ENCODE assay signal across 10 mouse cellular contexts in genomic region chr8:111821199-111821598, GRCm38 (mm10). TPM values are rescaled to one million over a fixed set of nuclear protein-coding genes. Genes with fewer than 3 reads are reported as not detected.
DNase-seq lines count a peak whose midpoint lies in the region; ATAC-seq lines count a peak whose summit lies in the region.
"Had no signal": no experiment of that assay in that cellular context is flagged by ENCODE, and none has a peak within 500 bp of the region (broad histone marks: within the 10 kb centered on the region; RNA-seq: fewer than 3 reads in every experiment).

No protein-coding gene starts in this region.

- DNase-seq in liver, embryonic 13.5 days = peak; percentile 8
- no peak for DNase-seq in liver, embryonic 11.5 days (ENCODE audit: low spot score)
- DNase-seq in thymus, postnatal 0 days (ENCODE audit: low spot score) = peak; percentile 84
- no peak for DNase-seq in layer of hippocampus, postnatal 25 days (ENCODE audit: extremely low spot score in 1 of 2, low spot score in 1 of 2)

- no peak overlapping the region for H3K4me3 ChIP-seq in liver, embryonic 13.5 days (replicated peaks)
- H3K4me3 ChIP-seq in liver, embryonic 11.5 days (ENCODE audit: low read depth, low read length) = no peak overlapping the region
- H3K4me3 ChIP-seq in neural tube, embryonic 15.5 days (replicated peaks) = no peak overlapping the region
- H3K4me3 ChIP-seq: intestine, embryonic 15.5 days; neural tube, embryonic 12.5 days had no signal

- peaks cover 2% of the 10 kb centered on the region; the same call in 1 of the 2 replicates for H3K4me1 ChIP-seq in liver, embryonic 13.5 days (replicated peaks)
- H3K4me1 ChIP-seq in liver, embryonic 11.5 days (replicated peaks; ENCODE audit: control insufficient read depth, insufficient read depth, low read length) = no peaks in the 10 kb centered on the region
- H3K4me1 ChIP-seq in neural tube, embryonic 15.5 days = no peaks in the 10 kb centered on the region
- H3K4me1 ChIP-seq: intestine, embryonic 15.5 days; neural tube, embryonic 12.5 days had no signal

- no peak overlapping the region for H3K27ac ChIP-seq in liver, embryonic 13.5 days
- no peak overlapping the region for H3K27ac ChIP-seq in liver, embryonic 11.5 days (ENCODE audit: low read depth, low read length)
- H3K27ac ChIP-seq in neural tube, embryonic 15.5 days (replicated peaks) = no peak overlapping the region
- H3K27ac ChIP-seq: intestine, embryonic 15.5 days; neural tube, embryonic 12.5 days had no signal

- no peak overlapping the region for H3K9ac ChIP-seq in liver, embryonic 13.5 days
- no peak overlapping the region for H3K9ac ChIP-seq in liver, embryonic 11.5 days (ENCODE audit: low read depth, low read length)
- no peak overlapping the region for H3K9ac ChIP-seq in neural tube, embryonic 15.5 days (replicated peaks)
- H3K9ac ChIP-seq: intestine, embryonic 15.5 days; neural tube, embryonic 12.5 days had no signal

- 0 out of 2 replicates have a peak, but pooled peaks have one; percentile 26 for ATAC-seq in liver, embryonic 13.5 days (ENCODE audit: low read depth)
- no peak for ATAC-seq in liver, embryonic 11.5 days (replicated peaks; ENCODE audit: low FRiP score)
- ATAC-seq in activated CD4-positive, CD25-positive, alpha-beta regulatory T cell, adult 4 months = peak; percentile 100
- ATAC-seq in megakaryocyte-erythroid progenitor cell, adult 5-6 weeks (replicated peaks; ENCODE audit: low FRiP score, low TSS enrichment, poor library complexity, severe bottlenecking) = peak; percentile 65
- no peak for ATAC-seq in frontal cortex, adult (ENCODE audit: low TSS enrichment)
- no peak for ATAC-seq in neural tube, embryonic 15.5 days (ENCODE audit: low FRiP score)
- ATAC-seq: intestine, embryonic 15.5 days had no signal

- peaks cover 51% of the 10 kb centered on the region for H3K36me3 ChIP-seq in liver, embryonic 13.5 days
- peaks cover 12% of the 10 kb centered on the region; the same call in 1 of the 2 replicates for H3K36me3 ChIP-seq in liver, embryonic 11.5 days (ENCODE audit: control insufficient read depth, insufficient read depth, low read length)
- peaks cover 22% of the 10 kb centered on the region for H3K36me3 ChIP-seq in neural tube, embryonic 15.5 days
- H3K36me3 ChIP-seq: intestine, embryonic 15.5 days had no signal

- H3K27me3 ChIP-seq in liver, embryonic 13.5 days = 0 out of 2 replicates have a peak, but pooled peaks cover 3% of the 10 kb centered on the region
- H3K27me3 ChIP-seq in liver, embryonic 11.5 days (replicated peaks; ENCODE audit: control insufficient read depth, insufficient read depth, low read length) = no peaks in the 10 kb centered on the region
- H3K27me3 ChIP-seq in neural tube, embryonic 15.5 days (replicated peaks) = no peaks in the 10 kb centered on the region
- H3K27me3 ChIP-seq: intestine, embryonic 15.5 days; neural tube, embryonic 12.5 days had no signal

- WGBS in liver, embryonic 13.5 days (ENCODE audit: insufficient replicate concordance) = 34% methylated on average over 10 of the region's 10 CpGs
- WGBS in liver, embryonic 11.5 days = 49% methylated on average over 10 of the region's 10 CpGs
- 86% methylated on average over 10 of the region's 10 CpGs for WGBS in neural tube, embryonic 15.5 days

- no peak overlapping the region for H3K4me2 ChIP-seq in liver, embryonic 13.5 days
- no peak overlapping the region for H3K4me2 ChIP-seq in liver, embryonic 11.5 days
- no peak overlapping the region for H3K4me2 ChIP-seq in neural tube, embryonic 15.5 days
- H3K4me2 ChIP-seq: intestine, embryonic 15.5 days; neural tube, embryonic 12.5 days had no signal

- no peaks in the 10 kb centered on the region for H3K9me3 ChIP-seq in liver, embryonic 13.5 days (replicated peaks)
- H3K9me3 ChIP-seq in liver, embryonic 11.5 days (ENCODE audit: control insufficient read depth, low read length) = no peaks in the 10 kb centered on the region
- H3K9me3 ChIP-seq in neural tube, embryonic 15.5 days (replicated peaks) = no peaks in the 10 kb centered on the region
- H3K9me3 ChIP-seq: intestine, embryonic 15.5 days; neural tube, embryonic 12.5 days had no signal

RNA-seq across cellular contexts. Expression of gene Cfdp1, which starts 32.9 kb away (rescaled TPM):
- polyA plus RNA-seq in liver, embryonic 13.5 days (2015; fragmentation: Nextera tagmentation; extraction: Ambion mirVana) = 113 and 136 TPM in 2 replicates
- 218 and 234 TPM in 2 replicates for polyA plus RNA-seq in liver, embryonic 11.5 days (2014; fragmentation: Nextera tagmentation; extraction: Ambion mirVana)
- polyA plus RNA-seq in activated CD4-positive, CD25-positive, alpha-beta regulatory T cell, adult 4 months (2017; shearing (Covaris generic)) = 100 to 1,000 TPM; 118 to 135 TPM
- 159 and 214 TPM in 2 replicates for total RNA-seq in megakaryocyte-erythroid progenitor cell, adult 5-6 weeks (2014; fragmentation: Nextera tagmentation)
- total RNA-seq in megakaryocyte-erythroid progenitor cell, adult 5-6 weeks (2017) = 339 and 404 TPM in 2 replicates
- 105 and 119 TPM in 2 replicates for polyA plus RNA-seq in thymus, postnatal 0 days (2015; fragmentation: Nextera tagmentation; extraction: Ambion mirVana)
- total RNA-seq in layer of hippocampus, postnatal 25 days (2021) = 10 to 100 TPM; 77.6 to 81.2 TPM
- polyA plus RNA-seq in neural tube, embryonic 15.5 days (2015; fragmentation: Nextera tagmentation; extraction: Ambion mirVana) = 194 and 201 TPM in 2 replicates

RNA-seq across cellular contexts. Expression of gene Tmem170, which starts 55.4 kb away (rescaled TPM):
- 4.3 and 5.4 TPM in 2 replicates for polyA plus RNA-seq in liver, embryonic 13.5 days (2015; fragmentation: Nextera tagmentation; extraction: Ambion mirVana)
- 8.0 and 8.4 TPM in 2 replicates for polyA plus RNA-seq in liver, embryonic 11.5 days (2014; fragmentation: Nextera tagmentation; extraction: Ambion mirVana)
- polyA plus RNA-seq in activated CD4-positive, CD25-positive, alpha-beta regulatory T cell, adult 4 months (2017; shearing (Covaris generic)) = 1 to 10 TPM; 6.4 to 8.4 TPM
- 4.4 and 5.0 TPM in 2 replicates for total RNA-seq in megakaryocyte-erythroid progenitor cell, adult 5-6 weeks (2014; fragmentation: Nextera tagmentation)
- 3.7 and 4.3 TPM in 2 replicates for total RNA-seq in megakaryocyte-erythroid progenitor cell, adult 5-6 weeks (2017)
- 5.2 and 6.1 TPM in 2 replicates for polyA plus RNA-seq in thymus, postnatal 0 days (2015; fragmentation: Nextera tagmentation; extraction: Ambion mirVana)
- 1 to 10 TPM; 4.1 to 4.3 TPM for total RNA-seq in layer of hippocampus, postnatal 25 days (2021)
- polyA plus RNA-seq in neural tube, embryonic 15.5 days (2015; fragmentation: Nextera tagmentation; extraction: Ambion mirVana) = 3.9 and 4.8 TPM in 2 replicates

Comparison
In these comparisons a context has a peak if more than half of its experiments do, and no peak if none do; other contexts are left out.
1. ATAC-seq: peak in liver, embryonic 13.5 days (single experiment), activated CD4-positive, CD25-positive, alpha-beta regulatory T cell, adult 4 months (single experiment) and megakaryocyte-erythroid progenitor cell, adult 5-6 weeks (single experiment); none in liver, embryonic 11.5 days (single experiment), frontal cortex, adult (single experiment) and neural tube, embryonic 15.5 days (single experiment).
2. DNase-seq: peak in liver, embryonic 13.5 days (single experiment) and thymus, postnatal 0 days (single experiment); none in liver, embryonic 11.5 days (single experiment) and layer of hippocampus, postnatal 25 days (0 of 2).